13 mouse cellular contexts compared by ENCODE assay signal in genomic region chr8:35152585-35152984, GRCm38 (mm10).
"Had no signal": no experiment of that assay in that cellular context is flagged by ENCODE, and none has a peak within 500 bp of the region (broad histone marks: within the 10 kb centered on the region; RNA-seq: fewer than 3 reads in every experiment).

No protein-coding gene starts in this region.

- H3K4me2 ChIP-seq: liver, embryonic 11.5 days; liver, embryonic 15.5 days; midbrain, embryonic 15.5 days; neural tube, embryonic 13.5 days had no signal

- H3K9ac ChIP-seq: liver, embryonic 15.5 days; midbrain, embryonic 15.5 days; neural tube, embryonic 13.5 days had no signal

- H3K4me1 ChIP-seq: limb, embryonic 10.5 days; liver, embryonic 15.5 days; midbrain, embryonic 15.5 days; neural tube, embryonic 13.5 days had no signal

- ATAC-seq: intestine, postnatal 0 days; lung, postnatal 0 days; midbrain, embryonic 15.5 days had no signal

- H3K4me3 ChIP-seq: left cerebral cortex, adult 2 months; limb, embryonic 10.5 days; liver, embryonic 15.5 days; midbrain, embryonic 10.5 days; midbrain, embryonic 15.5 days; neural tube, embryonic 13.5 days had no signal

- H3K27me3 ChIP-seq: liver, embryonic 15.5 days; midbrain, embryonic 15.5 days had no signal

- H3K36me3 ChIP-seq: limb, embryonic 10.5 days; liver, embryonic 15.5 days; midbrain, embryonic 10.5 days; midbrain, embryonic 15.5 days; neural tube, embryonic 13.5 days had no signal

- H3K27ac ChIP-seq: left cerebral cortex, adult 2 months; limb, embryonic 10.5 days; liver, embryonic 15.5 days; midbrain, embryonic 10.5 days; midbrain, embryonic 15.5 days; neural tube, embryonic 13.5 days had no signal

- DNase-seq: kidney, postnatal 25 days; lung, adult 2 months; lung, postnatal 4 days; thymus, postnatal 36 days had no signal

- H3K9me3 ChIP-seq: limb, embryonic 10.5 days; liver, embryonic 15.5 days; midbrain, embryonic 10.5 days; midbrain, embryonic 15.5 days; neural tube, embryonic 13.5 days had no signal
